Mouse (Mus musculus): ENCODE measurements at regions not wholly inside any gene's neighbourhood (a gene's known extent, or its start where the extent isn't known, plus 50 kb on each side); places are given as distances from the start of the nearest gene placed in this dataset.

- H3K9ac ChIP-seq (ENCODE audit: low read depth, low read length), result no peak overlapping the region
- no peaks in the 10 kb centered on the region for H3K27me3 ChIP-seq (ENCODE audit: control insufficient read depth, insufficient read depth, low read depth, low read length)
- H3K4me2 ChIP-seq (ENCODE audit: low read depth, low read length), result no peak overlapping the region
- no peak overlapping the region for H3K27ac ChIP-seq (ENCODE audit: low read length)
- H3K4me1 ChIP-seq (ENCODE audit: control insufficient read depth, low read depth, low read length), result no peaks in the 10 kb centered on the region
- 12% methylated on average over 9 of the region's 9 CpGs for WGBS (ENCODE audit: insufficient replicate concordance)
- no peak overlapping the region for H3K4me3 ChIP-seq (ENCODE audit: low read depth, low read length)
- no peak for ATAC-seq (ENCODE audit: low read depth)
- H3K36me3 ChIP-seq (ENCODE audit: control insufficient read depth, insufficient read depth), result no peaks in the 10 kb centered on the region
- H3K9me3 ChIP-seq (replicated peaks; ENCODE audit: control insufficient read depth, low read length), result no peaks in the 10 kb centered on the region
Measured at GRCm38 (mm10) chr7:69655583-69655982, 711.0 kb downstream of the Nr2f2 start.

DNA sequence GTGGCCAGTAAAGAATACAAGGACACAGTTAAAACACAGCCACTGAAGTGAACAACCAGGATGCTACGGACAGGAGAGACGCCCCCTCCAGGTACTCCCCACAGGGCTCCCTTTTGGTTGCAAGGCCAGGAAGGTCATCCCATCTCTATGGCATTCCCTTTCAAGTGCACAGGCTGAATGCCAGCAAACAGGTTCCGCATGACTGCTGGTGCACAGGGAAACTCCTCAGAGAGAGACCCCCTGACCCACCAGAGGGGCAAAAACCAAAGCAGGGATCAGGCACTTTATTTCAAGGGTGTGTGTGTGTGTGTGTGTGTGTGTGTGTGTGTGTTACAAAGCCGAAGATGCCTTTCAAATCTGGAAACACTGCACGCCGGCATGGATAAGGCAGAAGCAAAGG, 721.1 kb downstream of the Nr2f2 start:
- no peak for ATAC-seq (ENCODE audit: low read depth)
- Histone ChIP-seq H3K36me3 (ENCODE audit: control insufficient read depth, insufficient read depth) (no peaks in the 10 kb centered on the region), H3K4me1 (ENCODE audit: control insufficient read depth, low read depth, low read length) (no peaks in the 10 kb centered on the region), H3K27me3 (ENCODE audit: control insufficient read depth, insufficient read depth, low read depth, low read length) (no peaks in the 10 kb centered on the region), H3K9me3 (replicated peaks; ENCODE audit: control insufficient read depth, low read length) (no peaks in the 10 kb centered on the region), H3K4me2 (ENCODE audit: low read depth, low read length) (no peak overlapping the region), H3K9ac (ENCODE audit: low read depth, low read length) (no peak overlapping the region), H3K27ac (ENCODE audit: low read length) (no peak overlapping the region), H3K4me3 (ENCODE audit: low read depth, low read length) (no peak overlapping the region)
- WGBS (ENCODE audit: insufficient replicate concordance), result 61% methylated on average over 6 of the region's 6 CpGs

GRCm38 (mm10) chr7:69641652-69642051, 724.9 kb downstream of the Nr2f2 start:
- H3K9me3 ChIP-seq (replicated peaks; ENCODE audit: control insufficient read depth, low read length), result no peaks in the 10 kb centered on the region
- H3K27me3 ChIP-seq (ENCODE audit: control insufficient read depth, insufficient read depth, low read depth, low read length), result no peaks in the 10 kb centered on the region
- H3K36me3 ChIP-seq (ENCODE audit: control insufficient read depth, insufficient read depth), result no peaks in the 10 kb centered on the region
- 57% methylated on average over 9 of the region's 9 CpGs for WGBS (ENCODE audit: insufficient replicate concordance)
- H3K4me2 ChIP-seq (ENCODE audit: low read depth, low read length), result no peak overlapping the region
- no peak overlapping the region for H3K9ac ChIP-seq (ENCODE audit: low read depth, low read length)
- H3K4me1 ChIP-seq (ENCODE audit: control insufficient read depth, low read depth, low read length), result no peaks in the 10 kb centered on the region
- H3K27ac ChIP-seq (ENCODE audit: low read length), result no peak overlapping the region
- ATAC-seq (ENCODE audit: low read depth), result no peak
- H3K4me3 ChIP-seq (ENCODE audit: low read depth, low read length), result no peak overlapping the region

DNA sequence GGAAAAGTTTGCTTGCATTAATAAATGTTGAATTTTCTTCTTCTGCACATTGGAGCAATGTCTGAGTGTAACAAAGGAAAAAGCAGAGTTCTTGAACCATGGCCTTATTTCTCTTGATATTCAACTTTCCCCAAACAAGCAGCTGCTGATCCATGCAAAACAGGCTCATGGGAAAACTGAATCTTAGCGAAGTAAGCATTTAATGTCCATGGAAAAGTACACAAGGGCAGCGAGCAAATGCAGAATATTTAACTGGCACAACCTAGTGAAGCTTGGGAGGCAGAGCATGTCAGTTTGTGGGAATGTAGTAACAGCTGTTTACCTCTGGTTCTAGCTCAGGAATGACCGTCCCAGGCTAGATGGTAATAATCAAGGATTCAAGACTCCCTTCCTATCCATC, 766.7 kb downstream of the Nr2f2 start:
- ATAC-seq (ENCODE audit: low read depth), result no peak
- no peak overlapping the region for H3K9ac ChIP-seq (ENCODE audit: low read depth, low read length)

GRCm38 (mm10) chr7:69585716-69586115, 780.8 kb downstream of the Nr2f2 start:
- Histone ChIP-seq H3K9ac (ENCODE audit: low read depth, low read length) (no peak overlapping the region), H3K4me1 (ENCODE audit: control insufficient read depth, low read depth, low read length) (no peaks in the 10 kb centered on the region), H3K36me3 (ENCODE audit: control insufficient read depth, insufficient read depth) (no peaks in the 10 kb centered on the region), H3K27ac (ENCODE audit: low read length) (no peak overlapping the region), H3K4me3 (ENCODE audit: low read depth, low read length) (no peak overlapping the region), H3K27me3 (ENCODE audit: control insufficient read depth, insufficient read depth, low read depth, low read length) (no peaks in the 10 kb centered on the region), H3K9me3 (replicated peaks; ENCODE audit: control insufficient read depth, low read length) (no peaks in the 10 kb centered on the region), H3K4me2 (ENCODE audit: low read depth, low read length) (no peak overlapping the region)
- WGBS (ENCODE audit: insufficient replicate concordance), result 43% methylated on average over 6 of the region's 6 CpGs
- no peak for ATAC-seq (ENCODE audit: low read depth)

More for the DNA sequence above, 766.7 kb downstream of the Nr2f2 start:
- Histone ChIP-seq H3K4me2 (ENCODE audit: low read depth, low read length) (no peak overlapping the region), H3K27ac (ENCODE audit: low read length) (no peak overlapping the region), H3K27me3 (ENCODE audit: control insufficient read depth, insufficient read depth, low read depth, low read length) (no peaks in the 10 kb centered on the region), H3K36me3 (ENCODE audit: control insufficient read depth, insufficient read depth) (no peaks in the 10 kb centered on the region), H3K4me1 (ENCODE audit: control insufficient read depth, low read depth, low read length) (no peaks in the 10 kb centered on the region), H3K4me3 (ENCODE audit: low read depth, low read length) (no peak overlapping the region), H3K9me3 (replicated peaks; ENCODE audit: control insufficient read depth, low read length) (no peaks in the 10 kb centered on the region)
- 51% methylated on average over 3 of the region's 3 CpGs for WGBS (ENCODE audit: insufficient replicate concordance)

DNA sequence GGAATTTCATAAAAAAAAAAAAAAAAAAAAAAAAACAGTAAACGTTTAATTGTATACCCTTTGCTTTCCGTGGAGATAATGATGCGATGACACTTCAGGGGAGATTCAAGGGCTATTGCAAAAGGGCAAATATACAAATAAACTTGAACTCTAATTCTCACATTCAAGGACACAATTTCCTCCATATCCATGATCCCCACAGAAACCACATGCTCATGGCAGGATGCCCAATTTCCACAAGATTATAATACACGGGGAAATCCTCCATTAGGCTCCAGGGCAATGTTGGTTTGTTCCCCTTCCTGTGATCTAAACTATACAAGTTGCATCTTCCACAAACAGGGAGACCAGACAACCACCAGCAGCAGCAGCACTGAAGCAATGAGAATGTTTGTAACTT, 781.4 kb downstream of the Nr2f2 start:
- H3K36me3 ChIP-seq (ENCODE audit: control insufficient read depth, insufficient read depth), result no peaks in the 10 kb centered on the region
- H3K9me3 ChIP-seq (replicated peaks; ENCODE audit: control insufficient read depth, low read length), result no peaks in the 10 kb centered on the region
- H3K27me3 ChIP-seq (ENCODE audit: control insufficient read depth, insufficient read depth, low read depth, low read length), result no peaks in the 10 kb centered on the region
- H3K4me2 ChIP-seq (ENCODE audit: low read depth, low read length), result no peak overlapping the region
- H3K4me3 ChIP-seq (ENCODE audit: low read depth, low read length), result no peak overlapping the region
- no peak overlapping the region for H3K9ac ChIP-seq (ENCODE audit: low read depth, low read length)
- H3K27ac ChIP-seq (ENCODE audit: low read length), result no peak overlapping the region
- WGBS (ENCODE audit: insufficient replicate concordance), result 57% methylated on average over 4 of the region's 4 CpGs
- H3K4me1 ChIP-seq (ENCODE audit: control insufficient read depth, low read depth, low read length), result no peaks in the 10 kb centered on the region
- ATAC-seq (ENCODE audit: low read depth), result no peak

DNA sequence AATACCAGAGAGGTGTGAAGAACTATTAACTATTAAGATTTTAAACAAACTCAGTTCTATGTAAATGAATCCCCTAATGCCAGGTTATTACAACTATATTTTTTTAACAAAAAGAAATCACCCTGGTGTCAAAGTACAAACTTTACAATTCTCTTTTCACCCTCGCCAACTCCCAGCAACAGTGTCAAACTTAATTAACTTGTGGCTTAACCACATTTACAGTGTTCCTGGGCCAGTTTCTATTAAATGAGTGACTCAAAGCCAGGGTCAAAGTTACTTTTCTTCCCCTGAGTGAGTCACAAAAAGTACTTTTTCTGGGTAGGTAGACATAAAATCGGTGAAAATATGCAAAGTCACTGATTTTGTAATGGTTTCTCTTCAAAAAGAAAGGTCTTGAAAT, 782.0 kb downstream of the Nr2f2 start:
- 63% methylated on average over 2 of the region's 2 CpGs for WGBS (ENCODE audit: insufficient replicate concordance)
- H3K9me3 ChIP-seq (replicated peaks; ENCODE audit: control insufficient read depth, low read length), result no peaks in the 10 kb centered on the region

GRCm38 (mm10) chr7:69583901-69584300, 782.6 kb downstream of the Nr2f2 start:
- H3K9me3 ChIP-seq (replicated peaks; ENCODE audit: control insufficient read depth, low read length), result no peaks in the 10 kb centered on the region
- H3K4me3 ChIP-seq (ENCODE audit: low read depth, low read length), result no peak overlapping the region
- WGBS (ENCODE audit: insufficient replicate concordance), result 45% methylated on average over 1 of the region's 1 CpGs
- no peak for ATAC-seq (ENCODE audit: low read depth)
- H3K4me1 ChIP-seq (ENCODE audit: control insufficient read depth, low read depth, low read length), result no peaks in the 10 kb centered on the region
- H3K27me3 ChIP-seq (ENCODE audit: control insufficient read depth, insufficient read depth, low read depth, low read length), result no peaks in the 10 kb centered on the region
- no peaks in the 10 kb centered on the region for H3K36me3 ChIP-seq (ENCODE audit: control insufficient read depth, insufficient read depth)
- no peak overlapping the region for H3K9ac ChIP-seq (ENCODE audit: low read depth, low read length)
- H3K4me2 ChIP-seq (ENCODE audit: low read depth, low read length), result no peak overlapping the region
- H3K27ac ChIP-seq (ENCODE audit: low read length), result no peak overlapping the region

More for the DNA sequence above, 782.0 kb downstream of the Nr2f2 start:
- no peak overlapping the region for H3K4me3 ChIP-seq (ENCODE audit: low read depth, low read length)
- H3K36me3 ChIP-seq (ENCODE audit: control insufficient read depth, insufficient read depth), result no peaks in the 10 kb centered on the region
- ATAC-seq (ENCODE audit: low read depth), result no peak
- no peaks in the 10 kb centered on the region for H3K27me3 ChIP-seq (ENCODE audit: control insufficient read depth, insufficient read depth, low read depth, low read length)
- H3K4me2 ChIP-seq (ENCODE audit: low read depth, low read length), result no peak overlapping the region
- H3K27ac ChIP-seq (ENCODE audit: low read length), result no peak overlapping the region
- no peaks in the 10 kb centered on the region for H3K4me1 ChIP-seq (ENCODE audit: control insufficient read depth, low read depth, low read length)
- H3K9ac ChIP-seq (ENCODE audit: low read depth, low read length), result no peak overlapping the region

- no peak overlapping the region for H3K4me3 ChIP-seq (ENCODE audit: low read depth, low read length)
- no peak overlapping the region for H3K27ac ChIP-seq (ENCODE audit: low read length)
- ATAC-seq (ENCODE audit: low read depth), result no peak
- H3K9ac ChIP-seq (ENCODE audit: low read depth, low read length), result no peak overlapping the region
- 70% methylated on average over 6 of the region's 6 CpGs for WGBS (ENCODE audit: insufficient replicate concordance)
- H3K9me3 ChIP-seq (replicated peaks; ENCODE audit: control insufficient read depth, low read length), result no peaks in the 10 kb centered on the region
- no peaks in the 10 kb centered on the region for H3K27me3 ChIP-seq (ENCODE audit: control insufficient read depth, insufficient read depth, low read depth, low read length)
- no peaks in the 10 kb centered on the region for H3K36me3 ChIP-seq (ENCODE audit: control insufficient read depth, insufficient read depth)
- no peak overlapping the region for H3K4me2 ChIP-seq (ENCODE audit: low read depth, low read length)
- H3K4me1 ChIP-seq (ENCODE audit: control insufficient read depth, low read depth, low read length), result no peaks in the 10 kb centered on the region
Measured at GRCm38 (mm10) chr7:69581668-69582067, 784.9 kb downstream of the Nr2f2 start.
